Mouse (Mus musculus) left cerebral cortex, adult 18-20 months (tissue): ENCODE measurements around the gene Olfr378. TPM values are rescaled to one million over a fixed set of nuclear protein-coding genes. Genes with fewer than 3 reads are reported as not detected.

Experiments
- DNase-seq, 2 experiments: peaks; one replicate each; pipeline ENCODE4 v3.0.0; 2021 to 2022; ENCODE audit warnings: low spot score in 2 of 2, mixed read lengths in 1 of 2
- long read RNA-seq, 2 experiments: library from polyadenylated mRNA; stranded (forward); transcript quantifications; one replicate each; pipeline ENCODE4 v2.0.0; 2021
- total RNA-seq, 2 experiments: library from RNA; stranded (reverse); gene quantifications; 2 replicates each; pipeline ENCODE4 v1.2.3; 2021

Gene Olfr378
- not detected for total RNA-seq
- long read RNA-seq, experiment 1, result 0 reads
- long read RNA-seq, experiment 2, result 0 reads

- no peak for DNase-seq
Observed at GRCm38 (mm10) chr11:73428377-73428776, at the start of gene Olfr378. TSS of gene Olfr378 (minus strand) at chr11:73428477.

- no peak for DNase-seq
Observed at GRCm38 (mm10) chr11:73457408-73457807, 29.1 kb upstream of the Olfr378 start, which contains the start of gene Olfr380. TSS of gene Olfr380 (minus strand) at chr11:73457508.

GRCm38 (mm10) chr11:73399514-73399913 lies 28.8 kb downstream of the Olfr378 start, which contains the start of gene Olfr1:
TSS of gene Olfr1 (minus strand) at chr11:73399614.
- no peak for DNase-seq

- no peak for DNase-seq
Observed at GRCm38 (mm10) chr11:73395374-73395773, 32.9 kb downstream of the Olfr378 start.

Other genes with a start within 250 kb of the Olfr378 start
- 10 to 100 TPM; 18.6 to 20.8 TPM for gene Ctns, start 229.4 kb downstream of the Olfr378 start, total RNA-seq
- gene Shpk, start 229.0 kb downstream of the Olfr378 start, total RNA-seq, result 1 to 10 TPM; 2.8 to 2.9 TPM
- gene Trpv1, start 194.2 kb downstream of the Olfr378 start, total RNA-seq, result under 1 TPM in 1 of 2 experiments, not detected in 1; 0.21 TPM
- under 1 TPM; 0.30 to 0.44 TPM for gene Trpv3, start 161.1 kb downstream of the Olfr378 start, total RNA-seq
- 10 to 100 TPM; 12.4 to 13.4 TPM for gene Aspa, start 98.9 kb downstream of the Olfr378 start, total RNA-seq
- gene Gm49340, start 98.7 kb downstream of the Olfr378 start, total RNA-seq, result not detected
- gene Spata22, start 98.7 kb downstream of the Olfr378 start, total RNA-seq, result not detected
- gene Olfr20, start 77.7 kb downstream of the Olfr378 start, total RNA-seq, result not detected
- gene Olfr376, start 57.2 kb downstream of the Olfr378 start, total RNA-seq, result not detected
- not detected for gene Olfr1, start 28.9 kb downstream of the Olfr378 start, total RNA-seq
- gene Olfr380, start 29.0 kb upstream of the Olfr378 start, total RNA-seq, result not detected
- not detected for gene Olfr381, start 63.1 kb upstream of the Olfr378 start, total RNA-seq
- not detected for gene Olfr382, start 88.7 kb upstream of the Olfr378 start, total RNA-seq
- gene Olfr385, start 164.5 kb upstream of the Olfr378 start, total RNA-seq, result not detected
- gene Olfr384, start 170.1 kb upstream of the Olfr378 start, total RNA-seq, result not detected